Mouse (Mus musculus): ENCODE results near the gene Defb25. TPM values are rescaled to one million over a fixed set of nuclear protein-coding genes. Genes with fewer than 3 reads are reported as not detected.

The Defb25 gene
- polyA plus RNA-seq, 1 experiment from 2014 or later: 1.2 TPM

GRCm38 (mm10) chr2:152601275-152601960 is 21.4 kb downstream of the Defb25 start:
- H3K9ac ChIP-seq (ENCODE audit: low read depth, low read length): no peak overlapping the region
- WGBS (ENCODE audit: insufficient replicate concordance): 61% methylated on average over 4 of the region's 4 CpGs

GRCm38 (mm10) chr2:152600076-152600475 is 22.8 kb downstream of the Defb25 start:
- Histone ChIP-seq H3K36me3 (ENCODE audit: control insufficient read depth, insufficient read depth, low read length) (no peaks in the 10 kb centered on the region), H3K4me1 (ENCODE audit: control insufficient read depth, insufficient read depth, low read length) (no peaks in the 10 kb centered on the region), H3K27me3 (ENCODE audit: control insufficient read depth, insufficient read depth, low read length) (no peaks in the 10 kb centered on the region), H3K27ac (ENCODE audit: low read depth, low read length) (no peak overlapping the region), H3K4me2 (no peak overlapping the region), H3K9ac (ENCODE audit: low read depth, low read length) (no peak overlapping the region), H3K4me3 (ENCODE audit: low read depth, low read length) (no peak overlapping the region), H3K9me3 (replicated peaks; ENCODE audit: control insufficient read depth, low read length) (no peaks in the 10 kb centered on the region)
- no peak for ATAC-seq (replicated peaks; ENCODE audit: insufficient number of reproducible peaks, low FRiP score, low TSS enrichment)
- 79% methylated on average over 6 of the region's 6 CpGs for WGBS (ENCODE audit: insufficient replicate concordance)

More at GRCm38 (mm10) chr2:152601275-152601960, 21.4 kb downstream of the Defb25 start:
- H3K36me3 ChIP-seq (ENCODE audit: control insufficient read depth, insufficient read depth, low read length): no peaks in the 10 kb centered on the region
- H3K4me3 ChIP-seq (ENCODE audit: low read depth, low read length): no peak overlapping the region
- no peak overlapping the region for H3K4me2 ChIP-seq
- no peak for ATAC-seq (replicated peaks; ENCODE audit: insufficient number of reproducible peaks, low FRiP score, low TSS enrichment)
- H3K27ac ChIP-seq (ENCODE audit: low read depth, low read length): no peak overlapping the region
- H3K9me3 ChIP-seq (replicated peaks; ENCODE audit: control insufficient read depth, low read length): no peaks in the 10 kb centered on the region
- H3K4me1 ChIP-seq (ENCODE audit: control insufficient read depth, insufficient read depth, low read length): no peaks in the 10 kb centered on the region
- H3K27me3 ChIP-seq (ENCODE audit: control insufficient read depth, insufficient read depth, low read length): no peaks in the 10 kb centered on the region

DNA sequence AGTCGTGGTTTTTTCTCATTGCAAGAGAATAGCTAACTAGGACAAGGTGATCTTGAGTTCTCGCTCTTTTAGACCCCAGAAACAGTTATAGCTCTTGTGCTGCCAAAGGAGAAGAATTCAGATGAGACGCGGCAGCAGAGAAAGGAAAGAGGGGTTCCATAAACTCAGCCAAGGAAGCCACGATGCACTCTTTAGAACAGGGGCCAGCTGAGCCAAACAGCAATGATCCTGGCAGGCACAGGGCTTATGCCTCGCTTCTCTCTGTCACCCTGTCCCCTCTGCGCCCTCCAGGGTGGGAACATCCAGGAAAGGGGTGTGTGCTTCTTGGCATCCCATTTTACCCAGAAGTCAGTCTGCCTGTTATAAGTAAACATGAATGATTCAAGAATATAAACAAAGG is 23.6 kb downstream of the Defb25 start, which contains the start of gene Defb45:
Defb45 (minus strand) TSS at position 101 of the 400 bp plus-strand sequence.
- Histone ChIP-seq H3K27me3 (ENCODE audit: control insufficient read depth, insufficient read depth, low read length) (no peaks in the 10 kb centered on the region), H3K9me3 (replicated peaks; ENCODE audit: control insufficient read depth, low read length) (no peaks in the 10 kb centered on the region), H3K36me3 (ENCODE audit: control insufficient read depth, insufficient read depth, low read length) (no peaks in the 10 kb centered on the region), H3K9ac (ENCODE audit: low read depth, low read length) (no peak within 1 kb of the TSS), H3K27ac (ENCODE audit: low read depth, low read length) (no peak within 1 kb of the TSS), H3K4me1 (ENCODE audit: control insufficient read depth, insufficient read depth, low read length) (no peaks in the 10 kb centered on the region), H3K4me2 (no peak within 1 kb of the TSS), H3K4me3 (ENCODE audit: low read depth, low read length) (no peak within 1 kb of the TSS)
- 59% methylated on average over 7 of the region's 7 CpGs for WGBS (ENCODE audit: insufficient replicate concordance)
- ATAC-seq (replicated peaks; ENCODE audit: insufficient number of reproducible peaks, low FRiP score, low TSS enrichment): no peak

DNA sequence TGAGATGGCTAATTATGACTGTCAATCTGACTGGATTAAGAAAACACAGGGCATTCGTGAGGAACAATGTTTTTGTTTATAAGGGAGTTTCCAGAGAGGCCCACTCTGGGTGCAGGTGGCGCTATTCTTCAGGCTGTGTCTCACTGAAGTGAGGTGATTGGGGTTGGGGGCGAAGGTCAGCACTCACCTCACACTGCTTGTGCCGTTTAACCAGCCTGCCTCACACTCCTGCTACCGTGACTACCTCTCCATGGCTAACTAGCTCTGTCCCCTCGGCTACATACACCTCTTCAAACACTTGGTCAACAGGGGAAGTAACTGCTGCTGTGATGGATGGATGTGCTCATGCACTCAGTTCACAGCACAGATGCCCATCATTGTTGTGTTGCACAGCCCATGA is 33.8 kb downstream of the Defb25 start:
- Histone ChIP-seq H3K4me1 (ENCODE audit: control insufficient read depth, insufficient read depth, low read length) (no peaks in the 10 kb centered on the region), H3K36me3 (ENCODE audit: control insufficient read depth, insufficient read depth, low read length) (no peaks in the 10 kb centered on the region), H3K27ac (ENCODE audit: low read depth, low read length) (no peak overlapping the region), H3K9ac (ENCODE audit: low read depth, low read length) (no peak overlapping the region), H3K4me3 (ENCODE audit: low read depth, low read length) (no peak overlapping the region), H3K9me3 (replicated peaks; ENCODE audit: control insufficient read depth, low read length) (no peaks in the 10 kb centered on the region), H3K4me2 (no peak overlapping the region), H3K27me3 (ENCODE audit: control insufficient read depth, insufficient read depth, low read length) (no peaks in the 10 kb centered on the region)
- 51% methylated on average over 6 of the region's 6 CpGs for WGBS (ENCODE audit: insufficient replicate concordance)
- no peak for ATAC-seq (replicated peaks; ENCODE audit: insufficient number of reproducible peaks, low FRiP score, low TSS enrichment)

DNA sequence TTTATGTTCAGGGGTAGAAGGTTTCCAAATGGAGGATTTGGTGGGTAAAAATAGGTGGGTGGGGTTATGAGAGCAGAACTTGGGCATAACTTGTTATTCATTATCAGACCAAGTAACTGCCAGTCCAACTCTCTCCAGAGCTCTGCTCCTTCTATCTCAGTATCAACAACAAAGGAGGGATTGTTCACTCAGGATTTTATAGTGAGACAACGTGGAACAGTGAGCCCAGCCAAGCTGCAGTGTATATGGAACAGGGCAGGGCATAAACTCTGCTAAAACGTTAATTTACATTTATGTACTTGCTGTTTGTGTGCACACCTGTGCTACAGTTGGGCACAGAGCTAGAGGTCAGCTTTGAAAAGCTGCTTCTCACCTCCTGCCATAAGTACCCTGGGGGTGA is 34.4 kb downstream of the Defb25 start:
- no peaks in the 10 kb centered on the region for H3K4me1 ChIP-seq (ENCODE audit: control insufficient read depth, insufficient read depth, low read length)
- no peaks in the 10 kb centered on the region for H3K27me3 ChIP-seq (ENCODE audit: control insufficient read depth, insufficient read depth, low read length)
- no peaks in the 10 kb centered on the region for H3K9me3 ChIP-seq (replicated peaks; ENCODE audit: control insufficient read depth, low read length)
- H3K27ac ChIP-seq (ENCODE audit: low read depth, low read length): no peak overlapping the region
- H3K4me3 ChIP-seq (ENCODE audit: low read depth, low read length): no peak overlapping the region
- H3K9ac ChIP-seq (ENCODE audit: low read depth, low read length): no peak overlapping the region
- no peaks in the 10 kb centered on the region for H3K36me3 ChIP-seq (ENCODE audit: control insufficient read depth, insufficient read depth, low read length)
- ATAC-seq (replicated peaks; ENCODE audit: insufficient number of reproducible peaks, low FRiP score, low TSS enrichment): no peak
- WGBS (ENCODE audit: insufficient replicate concordance): 49% methylated on average over 2 of the region's 2 CpGs
- no peak overlapping the region for H3K4me2 ChIP-seq

DNA sequence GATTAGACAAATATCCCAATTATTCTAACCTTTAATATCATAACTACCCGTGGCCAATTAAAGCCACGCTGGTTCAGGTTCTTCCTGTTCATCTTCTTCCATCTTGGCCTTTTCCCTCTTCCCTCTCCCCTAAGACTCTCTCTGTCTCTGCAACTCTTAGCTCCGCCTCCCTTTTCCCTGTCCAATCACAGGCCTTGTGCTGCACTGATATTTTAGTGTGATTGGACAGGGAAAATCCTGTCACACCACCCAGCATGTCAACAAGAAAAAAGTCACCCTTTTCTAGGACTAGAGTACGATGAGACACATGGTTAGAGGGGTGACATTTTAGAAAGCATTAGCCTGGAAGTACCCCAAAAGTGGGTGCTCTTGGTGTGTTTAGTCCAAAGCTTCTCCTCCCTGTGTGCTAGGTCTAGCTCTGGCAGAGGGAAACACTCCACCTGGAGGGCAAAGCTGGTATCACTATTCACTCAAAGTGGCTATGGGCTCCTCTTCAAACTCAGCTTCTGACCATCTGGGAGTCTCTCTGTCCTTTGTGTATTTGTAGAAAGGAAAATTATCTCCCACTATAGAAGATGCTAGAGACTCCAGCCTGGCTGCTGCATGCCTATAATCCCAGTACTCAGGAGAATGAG is 35.8 kb downstream of the Defb25 start:
- H3K36me3 ChIP-seq (ENCODE audit: control insufficient read depth, insufficient read depth, low read length): no peaks in the 10 kb centered on the region
- WGBS (ENCODE audit: insufficient replicate concordance): 66% methylated on average over 4 of the region's 4 CpGs
- H3K4me2 ChIP-seq: no peak overlapping the region
- no peak overlapping the region for H3K4me3 ChIP-seq (ENCODE audit: low read depth, low read length)
- H3K9me3 ChIP-seq (replicated peaks; ENCODE audit: control insufficient read depth, low read length): no peaks in the 10 kb centered on the region
- no peak overlapping the region for H3K27ac ChIP-seq (ENCODE audit: low read depth, low read length)
- no peak for ATAC-seq (replicated peaks; ENCODE audit: insufficient number of reproducible peaks, low FRiP score, low TSS enrichment)
- no peaks in the 10 kb centered on the region for H3K4me1 ChIP-seq (ENCODE audit: control insufficient read depth, insufficient read depth, low read length)
- no peak overlapping the region for H3K9ac ChIP-seq (ENCODE audit: low read depth, low read length)
- no peaks in the 10 kb centered on the region for H3K27me3 ChIP-seq (ENCODE audit: control insufficient read depth, insufficient read depth, low read length)

DNA sequence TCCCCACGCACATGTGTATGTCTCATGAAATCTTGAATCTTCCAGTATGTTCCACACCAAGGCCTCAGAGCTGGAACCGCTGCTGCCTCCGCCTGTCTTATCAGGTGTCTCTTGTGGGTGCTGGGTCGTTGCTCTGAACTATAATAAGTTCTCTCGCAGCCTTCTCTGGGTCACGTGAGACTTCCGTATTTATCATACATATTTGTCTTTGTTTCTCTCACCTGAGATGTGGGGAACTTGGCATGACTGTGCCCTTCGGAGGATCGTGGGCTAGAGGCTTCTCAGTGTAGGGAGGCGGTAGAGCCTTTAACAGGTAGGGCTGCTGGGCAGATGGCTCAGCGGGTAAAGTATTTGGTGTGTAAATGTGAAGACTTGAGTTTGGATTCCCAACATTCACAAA is 42.2 kb downstream of the Defb25 start:
- no peak for ATAC-seq (replicated peaks; ENCODE audit: insufficient number of reproducible peaks, low FRiP score, low TSS enrichment)
- Histone ChIP-seq H3K9ac (ENCODE audit: low read depth, low read length) (no peak overlapping the region), H3K27me3 (ENCODE audit: control insufficient read depth, insufficient read depth, low read length) (no peaks in the 10 kb centered on the region), H3K36me3 (ENCODE audit: control insufficient read depth, insufficient read depth, low read length) (no peaks in the 10 kb centered on the region), H3K4me3 (ENCODE audit: low read depth, low read length) (no peak overlapping the region), H3K4me2 (no peak overlapping the region), H3K4me1 (ENCODE audit: control insufficient read depth, insufficient read depth, low read length) (peaks cover 6% of the 10 kb centered on the region), H3K27ac (ENCODE audit: low read depth, low read length) (no peak overlapping the region), H3K9me3 (replicated peaks; ENCODE audit: control insufficient read depth, low read length) (no peaks in the 10 kb centered on the region)
- WGBS (ENCODE audit: insufficient replicate concordance): 63% methylated on average over 11 of the region's 11 CpGs

- no peak within 1 kb of the TSS for H3K4me3 ChIP-seq (ENCODE audit: low read depth, low read length)
- H3K4me1 ChIP-seq (ENCODE audit: control insufficient read depth, insufficient read depth, low read length): peaks cover 6% of the 10 kb centered on the region
- no peak within 1 kb of the TSS for H3K9ac ChIP-seq (ENCODE audit: low read depth, low read length)
- no peaks in the 10 kb centered on the region for H3K9me3 ChIP-seq (replicated peaks; ENCODE audit: control insufficient read depth, low read length)
- WGBS (ENCODE audit: insufficient replicate concordance): 49% methylated on average over 7 of the region's 7 CpGs
- no peaks in the 10 kb centered on the region for H3K27me3 ChIP-seq (ENCODE audit: control insufficient read depth, insufficient read depth, low read length)
- no peaks in the 10 kb centered on the region for H3K36me3 ChIP-seq (ENCODE audit: control insufficient read depth, insufficient read depth, low read length)
- H3K4me2 ChIP-seq: no peak within 1 kb of the TSS
- no peak within 1 kb of the TSS for H3K27ac ChIP-seq (ENCODE audit: low read depth, low read length)
- no peak for ATAC-seq (replicated peaks; ENCODE audit: insufficient number of reproducible peaks, low FRiP score, low TSS enrichment)
Measured at GRCm38 (mm10) chr2:152580107-152580506, 42.7 kb downstream of the Defb25 start, which contains the start of gene Defb19. TSS of gene Defb19 (minus strand) at chr2:152580312.

- no peaks in the 10 kb centered on the region for H3K36me3 ChIP-seq (ENCODE audit: control insufficient read depth, insufficient read depth, low read length)
- no peak overlapping the region for H3K4me2 ChIP-seq
- no peak overlapping the region for H3K4me3 ChIP-seq (ENCODE audit: low read depth, low read length)
- no peak overlapping the region for H3K27ac ChIP-seq (ENCODE audit: low read depth, low read length)
- H3K27me3 ChIP-seq (ENCODE audit: control insufficient read depth, insufficient read depth, low read length): no peaks in the 10 kb centered on the region
- 84% methylated on average over 8 of the region's 8 CpGs for WGBS (ENCODE audit: insufficient replicate concordance)
- H3K4me1 ChIP-seq (ENCODE audit: control insufficient read depth, insufficient read depth, low read length): no peaks in the 10 kb centered on the region
- H3K9ac ChIP-seq (ENCODE audit: low read depth, low read length): no peak overlapping the region
- no peak for ATAC-seq (replicated peaks; ENCODE audit: insufficient number of reproducible peaks, low FRiP score, low TSS enrichment)
- no peaks in the 10 kb centered on the region for H3K9me3 ChIP-seq (replicated peaks; ENCODE audit: control insufficient read depth, low read length)
Measured at GRCm38 (mm10) chr2:152573484-152573883, 49.4 kb downstream of the Defb25 start.
